Mouse (Mus musculus): ENCODE measurements around the gene Ap2a1. TPM values are rescaled to one million over a fixed set of nuclear protein-coding genes. Genes with fewer than 3 reads are reported as not detected.

The Ap2a1 gene
- polyA plus RNA-seq, 1 experiment from 2014 or later, result 55.6 TPM

DNA sequence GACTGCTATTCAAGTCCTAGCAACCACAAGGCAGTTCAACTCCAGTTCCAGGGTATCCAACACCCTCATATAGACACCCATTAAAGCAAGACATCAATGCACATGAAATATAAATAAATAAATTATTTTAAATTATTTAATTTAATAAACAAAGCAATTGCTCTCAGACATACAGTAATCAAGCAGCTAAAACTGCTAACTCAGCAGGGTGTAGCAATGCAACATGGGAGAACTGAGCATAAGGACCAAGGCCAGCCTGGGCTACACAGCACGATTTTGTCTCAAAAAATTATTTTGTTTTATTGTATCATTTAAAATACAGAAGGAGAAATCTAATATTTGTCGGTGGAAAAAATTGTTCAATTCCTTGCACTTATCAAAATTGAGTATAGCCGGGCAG lies 35.1 kb downstream of the Ap2a1 start:
- Histone ChIP-seq H3K27ac (ENCODE audit: low read length) (no peak overlapping the region), H3K4me2 (ENCODE audit: low read depth, low read length) (no peak overlapping the region), H3K36me3 (ENCODE audit: control insufficient read depth, insufficient read depth, low read length) (no peaks in the 10 kb centered on the region), H3K4me1 (ENCODE audit: control insufficient read depth, insufficient read depth, low read length) (peaks cover 46% of the 10 kb centered on the region), H3K27me3 (ENCODE audit: control insufficient read depth, insufficient read depth, low read length) (no peaks in the 10 kb centered on the region), H3K9me3 (replicated peaks; ENCODE audit: control insufficient read depth, low read length) (no peaks in the 10 kb centered on the region), H3K9ac (ENCODE audit: low read length) (no peak overlapping the region), H3K4me3 (replicated peaks; ENCODE audit: low read length) (no peak overlapping the region)
- WGBS, result 86% methylated on average over 3 of the region's 3 CpGs
- ATAC-seq (ENCODE audit: insufficient read depth, low FRiP score), result no peak

DNA sequence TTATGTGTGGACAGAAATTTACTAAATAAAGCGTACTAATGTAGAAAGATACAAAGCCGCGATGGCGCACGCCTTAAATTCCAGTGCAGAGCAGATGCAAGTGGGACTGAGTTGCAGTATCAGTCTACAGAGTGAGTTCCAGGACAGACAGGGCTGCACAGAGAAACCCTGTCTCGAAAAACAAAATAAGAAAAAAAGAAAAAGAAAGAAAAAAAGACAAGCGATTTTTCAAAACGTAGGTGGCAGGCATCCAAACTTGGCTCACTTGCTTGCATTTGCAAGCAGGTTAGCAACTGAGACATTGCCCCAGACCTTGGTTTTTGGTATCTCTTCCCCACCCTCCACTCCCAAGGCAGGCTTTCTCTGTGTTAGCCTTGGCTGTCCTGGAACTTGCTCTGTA lies 36.1 kb downstream of the Ap2a1 start:
- Histone ChIP-seq H3K4me3 (replicated peaks; ENCODE audit: low read length) (0 out of 2 replicates have a peak overlapping the region, but pooled peaks have one; percentile 11), H3K9ac (ENCODE audit: low read length) (peak overlapping the region; percentile 17; the same call in 1 of the 2 replicates), H3K9me3 (replicated peaks; ENCODE audit: control insufficient read depth, low read length) (no peaks in the 10 kb centered on the region), H3K27me3 (ENCODE audit: control insufficient read depth, insufficient read depth, low read length) (no peaks in the 10 kb centered on the region), H3K27ac (ENCODE audit: low read length) (peak overlapping the region; percentile 73), H3K36me3 (ENCODE audit: control insufficient read depth, insufficient read depth, low read length) (no peaks in the 10 kb centered on the region), H3K4me2 (ENCODE audit: low read depth, low read length) (peak overlapping the region; percentile 44), H3K4me1 (ENCODE audit: control insufficient read depth, insufficient read depth, low read length) (peaks cover 42% of the 10 kb centered on the region)
- 15% methylated on average over 8 of the region's 8 CpGs for whole genome bisulfite sequencing
- no peak for ATAC-seq (ENCODE audit: insufficient read depth, low FRiP score)

DNA sequence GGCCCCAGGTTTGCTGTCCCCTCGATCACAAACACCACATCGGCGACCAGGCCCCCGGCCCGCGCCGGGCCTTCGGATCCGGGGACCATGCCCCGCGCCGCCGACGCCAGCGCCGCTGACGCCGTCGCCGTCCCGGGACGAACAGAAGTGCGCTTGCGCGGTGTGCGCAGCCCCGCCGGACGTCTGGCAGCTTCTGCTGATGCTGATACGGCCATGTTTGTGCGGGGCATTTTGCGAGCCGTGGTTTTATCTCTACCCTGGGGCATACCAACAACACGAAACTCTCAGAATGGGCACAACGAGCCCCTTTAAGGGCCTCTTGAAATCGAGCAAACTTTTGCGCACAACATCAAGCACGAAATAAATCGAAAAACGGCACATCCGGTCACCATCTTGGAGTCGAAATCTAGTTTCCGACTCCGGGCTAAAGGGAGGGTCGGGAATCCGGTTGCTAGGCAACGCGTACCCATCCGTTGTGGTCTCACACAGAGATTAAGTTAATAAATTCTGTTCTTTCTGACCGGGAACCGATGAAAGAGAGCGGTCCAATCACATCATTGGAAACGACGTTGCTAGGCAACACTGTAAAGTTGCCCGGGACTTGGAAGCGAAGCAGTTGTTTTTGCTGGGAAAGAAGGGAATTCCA lies 36.9 kb downstream of the Ap2a1 start, which contains the start of gene Med25:
TSS of gene Med25 (minus strand) at position 437 of the 646 bp plus-strand sequence.
- H3K9me3 ChIP-seq (replicated peaks; ENCODE audit: control insufficient read depth, low read length), result no peaks in the 10 kb centered on the region
- under 1% methylated on average over 56 of the region's 56 CpGs for WGBS
- no peaks in the 10 kb centered on the region for H3K27me3 ChIP-seq (ENCODE audit: control insufficient read depth, insufficient read depth, low read length)
- H3K9ac ChIP-seq (ENCODE audit: low read length), result peak within 1 kb of the TSS; percentile 94
- peak within 1 kb of the TSS; percentile 92 for H3K4me3 ChIP-seq (replicated peaks; ENCODE audit: low read length)
- no peaks in the 10 kb centered on the region for H3K36me3 ChIP-seq (ENCODE audit: control insufficient read depth, insufficient read depth, low read length)
- peaks cover 37% of the 10 kb centered on the region for H3K4me1 ChIP-seq (ENCODE audit: control insufficient read depth, insufficient read depth, low read length)
- ATAC-seq (ENCODE audit: insufficient read depth, low FRiP score), result peak; percentile 79
- H3K27ac ChIP-seq (ENCODE audit: low read length), result peak within 1 kb of the TSS; percentile 98
- H3K4me2 ChIP-seq (ENCODE audit: low read depth, low read length), result peak within 1 kb of the TSS; percentile 92

DNA sequence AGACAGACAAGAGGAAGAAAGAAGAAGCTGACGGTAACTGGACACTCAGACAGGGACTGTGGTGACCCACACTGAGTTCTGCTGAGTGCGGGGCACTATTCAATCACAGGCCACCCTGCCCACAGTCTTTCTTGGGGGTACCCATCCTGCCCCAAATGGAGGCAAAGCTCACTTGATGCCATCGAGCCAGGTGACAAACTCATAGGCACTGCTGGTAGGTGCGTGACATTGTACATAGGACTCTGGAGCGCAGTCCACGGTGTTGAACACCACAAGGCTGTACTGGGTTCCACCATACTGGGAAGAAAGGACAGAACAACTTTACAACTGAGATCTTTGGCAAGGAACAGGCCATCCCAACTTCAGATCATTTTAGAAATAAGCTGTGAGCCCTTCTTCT lies 37.7 kb downstream of the Ap2a1 start:
- peaks cover 29% of the 10 kb centered on the region for H3K4me1 ChIP-seq (ENCODE audit: control insufficient read depth, insufficient read depth, low read length)

GRCm38 (mm10) chr7:44890737-44891136 lies 38.6 kb downstream of the Ap2a1 start:
- Histone ChIP-seq H3K4me3 (replicated peaks; ENCODE audit: low read length) (peak overlapping the region; percentile 92; the same call in 1 of the 2 replicates), H3K27ac (ENCODE audit: low read length) (no peak overlapping the region), H3K4me1 (ENCODE audit: control insufficient read depth, insufficient read depth, low read length) (peaks cover 27% of the 10 kb centered on the region), H3K4me2 (ENCODE audit: low read depth, low read length) (peak overlapping the region; percentile 92), H3K9me3 (replicated peaks; ENCODE audit: control insufficient read depth, low read length) (no peaks in the 10 kb centered on the region), H3K9ac (ENCODE audit: low read length) (0 out of 2 replicates have a peak overlapping the region, but pooled peaks have one; percentile 94), H3K27me3 (ENCODE audit: control insufficient read depth, insufficient read depth, low read length) (no peaks in the 10 kb centered on the region), H3K36me3 (ENCODE audit: control insufficient read depth, insufficient read depth, low read length) (no peaks in the 10 kb centered on the region)
- no peak for ATAC-seq (ENCODE audit: insufficient read depth, low FRiP score)
- 84% methylated on average over 4 of the region's 4 CpGs for WGBS

More for the DNA sequence above, 37.7 kb downstream of the Ap2a1 start:
- no peaks in the 10 kb centered on the region for H3K27me3 ChIP-seq (ENCODE audit: control insufficient read depth, insufficient read depth, low read length)
- peak overlapping the region; percentile 94 for H3K9ac ChIP-seq (ENCODE audit: low read length)
- peak overlapping the region; percentile 92 for H3K4me3 ChIP-seq (replicated peaks; ENCODE audit: low read length)
- ATAC-seq (ENCODE audit: insufficient read depth, low FRiP score), result no peak
- no peaks in the 10 kb centered on the region for H3K36me3 ChIP-seq (ENCODE audit: control insufficient read depth, insufficient read depth, low read length)
- 15% methylated on average over 6 of the region's 6 CpGs for WGBS
- H3K4me2 ChIP-seq (ENCODE audit: low read depth, low read length), result peak overlapping the region; percentile 92
- H3K27ac ChIP-seq (ENCODE audit: low read length), result peak overlapping the region; percentile 98
- H3K9me3 ChIP-seq (replicated peaks; ENCODE audit: control insufficient read depth, low read length), result no peaks in the 10 kb centered on the region

- H3K9ac ChIP-seq (ENCODE audit: low read length), result 0 out of 2 replicates have a peak overlapping the region, but pooled peaks have one; percentile 24
- no peak overlapping the region for H3K27ac ChIP-seq (ENCODE audit: low read length)
- H3K36me3 ChIP-seq (ENCODE audit: control insufficient read depth, insufficient read depth, low read length), result no peaks in the 10 kb centered on the region
- H3K4me2 ChIP-seq (ENCODE audit: low read depth, low read length), result no peak overlapping the region
- no peak overlapping the region for H3K4me3 ChIP-seq (replicated peaks; ENCODE audit: low read length)
- no peaks in the 10 kb centered on the region for H3K27me3 ChIP-seq (ENCODE audit: control insufficient read depth, insufficient read depth, low read length)
- no peaks in the 10 kb centered on the region for H3K9me3 ChIP-seq (replicated peaks; ENCODE audit: control insufficient read depth, low read length)
- 72% methylated on average over 6 of the region's 7 CpGs for WGBS
- no peak for ATAC-seq (ENCODE audit: insufficient read depth, low FRiP score)
- H3K4me1 ChIP-seq (ENCODE audit: control insufficient read depth, insufficient read depth, low read length), result peaks cover 24% of the 10 kb centered on the region
Observed at GRCm38 (mm10) chr7:44890180-44890579, 39.1 kb downstream of the Ap2a1 start.

DNA sequence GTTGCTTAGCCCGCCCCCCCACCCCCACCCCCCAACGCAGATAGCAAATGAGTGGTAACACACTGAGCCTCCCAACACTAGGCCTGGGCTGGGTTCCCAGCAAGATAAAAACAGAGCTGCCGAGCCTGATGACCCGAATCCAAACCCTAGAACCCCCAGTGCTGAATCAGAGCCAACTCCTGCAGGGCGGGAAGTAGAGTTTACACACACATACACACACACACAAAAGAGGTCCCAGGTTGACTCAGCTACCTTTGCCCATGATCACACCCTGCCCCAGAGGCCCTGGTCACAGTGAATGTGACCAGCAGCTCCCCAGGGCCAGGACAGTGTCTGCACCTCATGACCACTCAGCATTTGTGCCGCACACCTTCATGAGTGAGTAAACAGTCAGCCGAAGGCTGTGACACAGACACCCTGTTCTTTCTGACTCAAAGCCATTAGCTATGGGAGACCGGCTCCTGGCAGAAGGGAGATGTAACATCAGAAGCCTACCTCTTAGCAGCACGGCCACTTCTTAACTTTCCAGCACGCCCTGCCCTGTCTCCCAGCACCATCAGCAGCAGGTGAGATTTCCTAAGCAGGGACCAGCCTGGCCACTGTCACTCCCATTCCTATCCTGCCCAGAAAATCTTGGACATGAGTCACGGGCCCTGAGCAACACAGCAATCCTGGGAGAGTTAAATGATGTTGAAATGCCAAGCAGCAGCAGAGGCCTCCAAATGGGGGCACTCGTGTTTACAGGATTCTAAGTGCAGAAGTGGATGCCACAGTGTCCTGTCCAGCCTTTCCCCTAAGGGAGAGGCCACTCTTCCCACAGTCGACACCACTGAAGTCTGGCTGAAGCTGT lies 40.8 kb downstream of the Ap2a1 start:
- ATAC-seq (ENCODE audit: insufficient read depth, low FRiP score), result no peak
- Histone ChIP-seq H3K4me3 (replicated peaks; ENCODE audit: low read length) (no peak overlapping the region), H3K9me3 (replicated peaks; ENCODE audit: control insufficient read depth, low read length) (no peaks in the 10 kb centered on the region), H3K4me2 (ENCODE audit: low read depth, low read length) (no peak overlapping the region), H3K36me3 (ENCODE audit: control insufficient read depth, insufficient read depth, low read length) (peaks cover 3% of the 10 kb centered on the region; the same call in 1 of the 2 replicates), H3K4me1 (ENCODE audit: control insufficient read depth, insufficient read depth, low read length) (peaks cover 17% of the 10 kb centered on the region), H3K27ac (ENCODE audit: low read length) (0 out of 2 replicates have a peak overlapping the region, but pooled peaks have one; percentile 10), H3K9ac (ENCODE audit: low read length) (no peak overlapping the region), H3K27me3 (ENCODE audit: control insufficient read depth, insufficient read depth, low read length) (no peaks in the 10 kb centered on the region)
- WGBS, result 77% methylated on average over 13 of the region's 13 CpGs

DNA sequence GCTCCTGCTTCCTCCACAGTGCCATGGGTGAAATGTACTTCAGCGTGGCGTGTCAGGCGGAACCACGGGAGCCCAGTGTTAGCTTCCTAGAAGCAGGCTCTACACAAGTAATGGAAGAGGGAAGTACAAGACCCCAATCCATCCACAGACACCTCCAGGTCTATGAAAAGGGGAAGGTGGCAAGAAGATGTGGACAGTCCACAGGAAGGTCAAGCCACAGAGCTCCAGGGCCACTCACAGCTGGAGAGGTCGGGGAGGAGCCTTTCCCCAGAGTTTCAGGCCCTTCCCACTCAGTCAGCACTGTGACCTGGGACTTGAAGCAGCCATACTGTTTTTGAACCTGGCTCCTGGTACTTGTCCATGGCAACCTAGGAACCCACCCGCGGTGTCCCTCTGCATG lies 42.3 kb downstream of the Ap2a1 start:
- no peak overlapping the region for H3K27ac ChIP-seq (ENCODE audit: low read length)
- no peak for ATAC-seq (ENCODE audit: insufficient read depth, low FRiP score)
- peaks cover 12% of the 10 kb centered on the region for H3K36me3 ChIP-seq (ENCODE audit: control insufficient read depth, insufficient read depth, low read length)
- WGBS, result 89% methylated on average over 7 of the region's 7 CpGs
- H3K4me3 ChIP-seq (replicated peaks; ENCODE audit: low read length), result no peak overlapping the region
- H3K4me2 ChIP-seq (ENCODE audit: low read depth, low read length), result no peak overlapping the region
- H3K27me3 ChIP-seq (ENCODE audit: control insufficient read depth, insufficient read depth, low read length), result no peaks in the 10 kb centered on the region
- H3K9ac ChIP-seq (ENCODE audit: low read length), result no peak overlapping the region
- H3K9me3 ChIP-seq (replicated peaks; ENCODE audit: control insufficient read depth, low read length), result no peaks in the 10 kb centered on the region
- H3K4me1 ChIP-seq (ENCODE audit: control insufficient read depth, insufficient read depth, low read length), result peaks cover 15% of the 10 kb centered on the region

- Histone ChIP-seq H3K27me3 (ENCODE audit: control insufficient read depth, insufficient read depth, low read length) (no peaks in the 10 kb centered on the region), H3K4me2 (ENCODE audit: low read depth, low read length) (no peak overlapping the region), H3K4me1 (ENCODE audit: control insufficient read depth, insufficient read depth, low read length) (no peaks in the 10 kb centered on the region), H3K36me3 (ENCODE audit: control insufficient read depth, insufficient read depth, low read length) (peaks cover 24% of the 10 kb centered on the region), H3K9ac (ENCODE audit: low read length) (no peak overlapping the region), H3K9me3 (replicated peaks; ENCODE audit: control insufficient read depth, low read length) (no peaks in the 10 kb centered on the region), H3K4me3 (replicated peaks; ENCODE audit: low read length) (no peak overlapping the region), H3K27ac (ENCODE audit: low read length) (no peak overlapping the region)
- no peak for ATAC-seq (ENCODE audit: insufficient read depth, low FRiP score)
- WGBS, result 95% methylated on average over 5 of the region's 5 CpGs
Observed at GRCm38 (mm10) chr7:44884637-44885036, 44.7 kb downstream of the Ap2a1 start.
